Mouse (Mus musculus) heart, embryonic 11.5 days (tissue): ENCODE data around the gene Mest. TPM values are rescaled to one million over a fixed set of nuclear protein-coding genes. Genes with fewer than 3 reads are reported as not detected.
A peak's percentile ranks its signal among the peaks of the same experiment; 100 is the strongest.

Source experiments
- ATAC-seq: fragments of 200-750 bp; cut with Nextera tagmentation; replicated peaks from 2 replicates; pipeline ENCODE4 v1.8.0; 2017; ENCODE audit warnings: moderate library complexity; ENCODE audit not compliant: insufficient number of reproducible peaks, low FRiP score, low TSS enrichment
- H3K27ac ChIP-seq: fragments of 300-500 bp; sonication (generic); 2 replicates; pipeline ENCODE4 v1.5.1; 2014; ENCODE audit warnings: mild to moderate bottlenecking, low read depth, low read length
- H3K27me3 ChIP-seq: fragments of 300-500 bp; sonication (generic); 2 replicates; pipeline ENCODE4 v1.6.1; 2014; ENCODE audit warnings: mild to moderate bottlenecking, low read length, mixed read lengths; ENCODE audit not compliant: control insufficient read depth, insufficient read depth
- H3K36me3 ChIP-seq: fragments of 300-500 bp; sonication (generic); 2 replicates; pipeline ENCODE4 v1.6.1; 2014; ENCODE audit warnings: mild to moderate bottlenecking, low read length, moderate library complexity, mixed read lengths; ENCODE audit not compliant: control insufficient read depth, insufficient read depth
- H3K4me1 ChIP-seq: fragments of 300-500 bp; sonication (generic); 2 replicates; pipeline ENCODE4 v1.6.1; 2014; ENCODE audit warnings: low read length; ENCODE audit not compliant: control insufficient read depth, insufficient read depth
- H3K4me2 ChIP-seq: fragments of 300-500 bp; sonication (generic); 2 replicates; pipeline ENCODE4 v1.6.1; 2014; ENCODE audit warnings: mild to moderate bottlenecking, moderate library complexity
- H3K4me3 ChIP-seq: fragments of 300-500 bp; sonication (generic); 2 replicates; pipeline ENCODE4 v1.5.1; 2014; ENCODE audit warnings: low read depth, low read length
- H3K9ac ChIP-seq: fragments of 300-500 bp; sonication (generic); 2 replicates; pipeline ENCODE4 v1.6.1; 2014; ENCODE audit warnings: mild to moderate bottlenecking, low read depth, low read length, moderate library complexity
- H3K9me3 ChIP-seq: fragments of 300-500 bp; sonication (generic); replicated peaks from 2 replicates; pipeline ENCODE4 v1.6.1; 2016; ENCODE audit warnings: low read length; ENCODE audit not compliant: control insufficient read depth
- whole genome bisulfite sequencing: fragments of 180-500 bp; shearing (Covaris S2); extraction: QIAGEN DNeasy Blood & Tissue Kit; methylation state at CpG from one replicate; pipeline ENCODE4 v1.1.7; 2014; ENCODE audit not compliant: insufficient replicate concordance; 5-methylcytosine and 5-hydroxymethylcytosine counted together
- polyA plus RNA-seq: library from polyadenylated mRNA; unstranded; fragments of >200 nt; fragmentation: Nextera tagmentation; extraction: Ambion mirVana; gene quantifications from 2 replicates; pipeline ENCODE4 v1.2.1, GENCODE M21; 2014

Mest gene
- polyA plus RNA-seq: 4,075 and 4,306 TPM in 2 replicates

DNA sequence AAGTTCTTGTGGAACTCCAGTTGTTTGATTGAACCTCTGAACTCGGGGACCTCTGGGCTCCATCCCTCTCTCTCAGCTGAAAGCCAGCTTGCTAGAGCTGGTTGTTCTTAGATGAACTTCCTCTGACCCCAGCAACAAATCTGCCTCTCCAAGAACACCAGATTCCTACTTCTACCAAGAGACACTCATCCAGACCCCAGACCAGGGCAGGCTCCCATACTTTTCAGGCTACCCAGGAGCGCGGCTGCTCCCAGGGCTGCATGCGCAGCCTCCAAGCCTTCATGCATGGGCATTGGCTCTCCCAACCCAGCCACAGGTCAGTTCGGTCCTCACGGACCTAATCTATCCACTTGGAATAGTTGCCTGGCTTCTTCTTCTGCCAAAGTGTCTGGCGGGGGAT is at the start of gene Mest:
Gene Mest, plus strand, starts transcription at position 217 of the 400 bp plus-strand sequence.
- Histone ChIP-seq H3K4me2 (no peak within 1 kb of the TSS; the same call in 1 of the 2 replicates), H3K27ac (peak within 1 kb of the TSS; percentile 46; the same call in 1 of the 2 replicates), H3K4me3 (no peak within 1 kb of the TSS), H3K27me3 (no peaks in the 10 kb centered on the region), H3K4me1 (peaks cover 5% of the 10 kb centered on the region), H3K9ac (no peak within 1 kb of the TSS), H3K36me3 (no peaks in the 10 kb centered on the region), H3K9me3 (no peaks in the 10 kb centered on the region)
- 45% methylated on average over 7 of the region's 7 CpGs for WGBS
- no peak for ATAC-seq

DNA sequence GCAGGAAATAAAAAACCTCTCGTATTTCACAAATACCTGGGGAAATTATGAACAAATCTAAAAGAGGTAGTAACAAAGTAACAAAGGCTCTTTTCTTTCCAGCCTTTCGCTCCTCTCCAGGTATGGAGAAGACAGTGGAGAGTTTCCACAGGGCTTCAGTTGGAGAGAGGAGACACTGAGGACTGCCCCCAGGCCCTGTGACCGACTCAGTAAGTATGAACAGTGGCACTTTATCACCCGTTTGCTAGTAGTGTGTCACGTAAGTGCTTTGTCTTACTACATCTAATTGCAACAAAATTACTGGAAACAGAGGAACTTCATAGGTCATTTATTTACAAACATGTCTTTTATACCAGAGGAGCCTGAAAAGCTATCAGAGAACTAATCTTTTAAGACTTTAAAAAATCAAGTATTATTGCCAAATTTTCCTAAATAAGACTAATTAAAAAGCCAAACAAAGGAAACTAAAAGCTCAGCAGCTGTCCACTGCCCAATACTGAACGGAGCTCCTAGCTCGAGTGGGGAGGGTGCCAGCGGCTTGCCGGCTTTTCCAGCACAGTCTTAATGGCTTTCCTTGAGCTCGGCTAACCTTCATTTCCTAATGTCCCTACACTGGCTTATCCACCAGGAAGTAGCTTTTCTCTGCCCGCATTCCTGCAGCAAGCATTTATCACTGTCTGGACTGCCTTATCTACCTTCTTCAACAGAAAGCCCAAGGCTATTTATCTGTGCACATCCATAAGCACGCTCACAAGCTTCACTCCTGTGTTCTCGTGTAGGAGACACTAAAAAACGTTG is 49.4 kb upstream of the Mest start:
- ATAC-seq: no peak
- peak overlapping the region; percentile 42 for H3K4me2 ChIP-seq
- peak overlapping the region; percentile 81 for H3K27ac ChIP-seq
- H3K9me3 ChIP-seq: no peaks in the 10 kb centered on the region
- no peaks in the 10 kb centered on the region for H3K36me3 ChIP-seq
- H3K4me1 ChIP-seq: peaks cover 36% of the 10 kb centered on the region
- H3K9ac ChIP-seq: no peak overlapping the region; the same call in 1 of the 2 replicates
- 14% methylated on average over 14 of the region's 14 CpGs for WGBS
- H3K4me3 ChIP-seq: no peak overlapping the region
- H3K27me3 ChIP-seq: no peaks in the 10 kb centered on the region; the same call in 1 of the 2 replicates

DNA sequence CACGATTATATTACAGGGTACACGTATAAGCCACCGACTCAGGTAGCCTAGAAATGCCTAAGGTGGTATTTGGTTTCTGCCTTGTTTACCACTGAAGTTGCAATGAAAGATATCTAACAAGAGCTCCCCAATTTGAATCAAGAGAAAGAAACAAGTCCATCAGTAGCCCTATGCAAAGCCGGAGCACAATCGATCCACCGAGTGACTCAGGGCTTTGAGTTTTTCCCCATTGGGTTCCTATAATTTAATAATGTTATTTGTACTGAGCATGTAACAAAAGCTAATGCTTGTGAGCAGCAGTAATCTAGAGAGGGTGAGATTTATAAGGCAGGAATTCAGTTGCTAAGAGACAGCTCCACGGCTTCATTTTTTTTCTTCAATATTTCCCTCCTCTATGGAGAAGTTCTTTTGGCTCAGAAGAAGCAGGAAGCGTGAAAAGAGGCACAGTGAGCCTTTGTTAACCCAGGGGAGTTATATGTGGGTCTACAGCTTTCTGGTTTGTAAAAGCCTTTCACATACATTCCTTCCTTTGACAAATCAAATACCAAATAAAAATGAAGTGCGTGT is 48.5 kb upstream of the Mest start:
- H3K27ac ChIP-seq: peak overlapping the region; percentile 81
- no peaks in the 10 kb centered on the region for H3K27me3 ChIP-seq
- H3K9ac ChIP-seq: no peak overlapping the region
- 66% methylated on average over 9 of the region's 9 CpGs for WGBS
- peaks cover 39% of the 10 kb centered on the region for H3K4me1 ChIP-seq
- no peak for ATAC-seq
- no peak overlapping the region for H3K4me2 ChIP-seq
- no peaks in the 10 kb centered on the region for H3K9me3 ChIP-seq
- no peaks in the 10 kb centered on the region for H3K36me3 ChIP-seq
- H3K4me3 ChIP-seq: no peak overlapping the region

DNA sequence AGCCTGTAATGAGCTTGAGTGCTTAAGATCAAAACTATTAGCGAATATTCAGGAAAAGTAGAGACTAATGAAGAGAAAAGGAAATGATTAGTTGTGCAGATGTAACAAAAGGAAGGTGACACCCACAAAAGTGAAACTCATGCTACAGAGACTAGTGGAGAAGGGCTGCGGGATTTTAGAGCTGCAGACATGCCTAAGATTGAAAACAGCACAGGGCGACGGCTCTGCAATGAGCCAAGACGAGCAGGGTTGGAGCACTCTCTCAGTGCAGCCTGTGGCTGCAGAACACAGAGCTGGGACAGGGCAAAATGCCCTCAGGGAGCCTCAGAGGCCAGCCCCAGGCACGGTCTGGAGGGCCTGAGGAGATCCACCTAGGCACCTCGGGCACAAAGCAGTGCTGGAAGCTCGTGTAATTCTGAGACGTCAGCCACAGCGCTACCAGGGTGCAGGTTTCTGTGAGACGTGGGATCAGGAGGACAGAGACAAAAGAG is 48.0 kb upstream of the Mest start:
- no peaks in the 10 kb centered on the region for H3K27me3 ChIP-seq
- peak overlapping the region; percentile 14 for H3K4me2 ChIP-seq
- ATAC-seq: no peak
- no peaks in the 10 kb centered on the region for H3K9me3 ChIP-seq
- H3K4me1 ChIP-seq: peaks cover 39% of the 10 kb centered on the region
- no peaks in the 10 kb centered on the region for H3K36me3 ChIP-seq
- WGBS: 26% methylated on average over 11 of the region's 11 CpGs
- H3K4me3 ChIP-seq: no peak overlapping the region
- H3K9ac ChIP-seq: peak overlapping the region; percentile 6
- H3K27ac ChIP-seq: peak overlapping the region; percentile 81

DNA sequence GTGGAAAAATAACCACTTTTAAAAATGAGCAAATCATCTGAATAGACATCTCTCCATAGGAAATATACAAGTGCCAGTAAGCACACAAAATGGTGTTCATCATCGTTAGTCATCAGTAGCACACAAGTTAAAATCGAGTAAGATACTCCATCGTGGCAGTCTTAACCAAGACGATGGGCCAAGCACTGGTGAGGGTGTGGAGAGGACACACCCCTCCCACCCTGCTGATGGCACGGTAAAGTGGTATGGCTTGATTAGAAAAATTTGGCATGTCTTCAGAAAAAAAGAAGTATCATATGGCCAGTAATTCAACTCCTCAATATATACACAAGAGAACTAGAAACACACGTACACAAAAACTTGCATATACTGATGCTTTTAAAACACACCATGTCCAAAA is 46.8 kb upstream of the Mest start:
- ATAC-seq: no peak
- Histone ChIP-seq H3K9me3 (no peaks in the 10 kb centered on the region), H3K27ac (no peak overlapping the region), H3K4me3 (no peak overlapping the region), H3K9ac (no peak overlapping the region), H3K36me3 (no peaks in the 10 kb centered on the region), H3K4me2 (no peak overlapping the region), H3K4me1 (peaks cover 39% of the 10 kb centered on the region), H3K27me3 (no peaks in the 10 kb centered on the region)
- WGBS: 80% methylated on average over 6 of the region's 6 CpGs

DNA sequence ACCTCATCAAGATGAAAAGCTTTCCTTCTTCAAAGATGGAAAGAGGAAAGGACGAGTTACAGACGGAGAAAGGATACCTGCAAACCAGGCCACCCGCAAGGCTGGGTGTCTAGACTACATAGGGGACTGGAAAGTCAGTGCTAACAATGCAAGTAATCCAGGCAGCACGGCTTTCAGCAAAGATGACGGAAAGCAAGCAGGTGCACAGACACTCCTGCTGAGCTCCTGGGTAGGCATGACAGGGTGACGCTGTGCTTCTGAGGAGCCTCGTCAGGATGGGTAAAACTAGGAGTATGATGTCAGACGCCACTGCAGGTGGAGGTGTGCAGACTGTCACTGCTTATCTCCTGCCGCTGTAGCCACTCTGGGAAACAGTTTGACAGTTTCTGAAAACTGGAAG is 45.8 kb upstream of the Mest start:
- Histone ChIP-seq H3K27ac (no peak overlapping the region), H3K9me3 (no peaks in the 10 kb centered on the region), H3K4me3 (no peak overlapping the region), H3K36me3 (no peaks in the 10 kb centered on the region), H3K27me3 (no peaks in the 10 kb centered on the region), H3K9ac (no peak overlapping the region), H3K4me2 (no peak overlapping the region), H3K4me1 (peaks cover 40% of the 10 kb centered on the region)
- WGBS: 63% methylated on average over 9 of the region's 9 CpGs
- ATAC-seq: no peak

DNA sequence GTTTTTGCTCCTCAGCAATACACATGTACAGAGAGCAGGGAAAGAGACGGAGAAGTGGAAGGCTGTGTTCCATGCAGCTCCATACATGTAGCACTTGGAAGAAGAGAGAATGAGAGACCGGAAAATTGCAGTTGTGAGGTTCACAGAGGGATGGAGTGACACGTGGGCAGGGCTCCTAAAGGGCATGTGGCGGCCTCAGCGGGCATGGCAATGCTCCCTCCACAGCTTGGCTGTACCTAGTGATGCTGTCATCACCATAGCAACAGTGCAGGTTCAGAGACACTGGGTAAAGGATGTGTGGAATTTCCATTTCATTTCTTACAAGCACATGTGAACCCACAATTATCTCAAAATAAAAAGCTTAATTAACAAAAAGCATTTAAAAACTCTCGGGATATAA is 44.9 kb upstream of the Mest start:
- Histone ChIP-seq H3K9me3 (no peaks in the 10 kb centered on the region), H3K9ac (no peak overlapping the region), H3K4me3 (no peak overlapping the region), H3K27me3 (no peaks in the 10 kb centered on the region), H3K27ac (0 out of 2 replicates have a peak overlapping the region, but pooled peaks have one; percentile 4), H3K36me3 (no peaks in the 10 kb centered on the region), H3K4me2 (no peak overlapping the region), H3K4me1 (peaks cover 38% of the 10 kb centered on the region)
- 81% methylated on average over 6 of the region's 6 CpGs for WGBS
- ATAC-seq: no peak

DNA sequence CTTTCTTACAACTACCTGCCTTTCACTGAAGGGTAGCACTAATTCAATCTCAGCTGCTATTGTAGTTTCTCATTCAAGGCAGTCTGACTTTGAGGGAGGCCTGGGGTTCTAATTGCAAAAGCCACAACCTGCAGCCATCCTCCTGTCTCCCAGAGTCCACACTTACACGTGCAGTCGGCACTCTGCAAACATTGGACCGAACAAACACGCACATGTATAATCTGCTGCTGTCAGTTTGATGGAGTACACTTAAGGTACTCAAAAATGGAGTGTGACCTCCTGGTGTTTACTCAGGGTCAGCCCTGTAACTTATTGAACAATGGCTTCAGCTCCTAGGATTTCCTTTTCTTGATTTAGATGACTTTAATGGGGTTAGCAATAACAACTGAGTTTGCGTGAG is 43.8 kb upstream of the Mest start:
- Histone ChIP-seq H3K27me3 (no peaks in the 10 kb centered on the region), H3K4me3 (no peak overlapping the region), H3K27ac (no peak overlapping the region), H3K9ac (no peak overlapping the region), H3K4me2 (no peak overlapping the region), H3K36me3 (no peaks in the 10 kb centered on the region), H3K4me1 (peaks cover 28% of the 10 kb centered on the region), H3K9me3 (no peaks in the 10 kb centered on the region)
- 40% methylated on average over 5 of the region's 5 CpGs for WGBS
- no peak for ATAC-seq
